Mouse (Mus musculus) heart, embryonic 14.5 days (tissue): Measurements from ENCODE around the gene Rsph14. TPM values are rescaled to one million over a fixed set of nuclear protein-coding genes. Genes with fewer than 3 reads are reported as not detected.
A peak's percentile ranks its signal among the peaks of the same experiment; 100 is the strongest.

Experiments used
- ATAC-seq: fragments of 200-750 bp; cut with Nextera tagmentation; 2 replicates; pipeline ENCODE4 v1.8.0; 2017; ENCODE audit warnings: low read depth, moderate TSS enrichment; ENCODE audit not compliant: insufficient number of reproducible peaks, insufficient read depth, low FRiP score
- H3K27ac ChIP-seq, 2 experiments: fragments of 200-500 bp in 1 of 2; fragments of 300-500 bp in 1 of 2; sonication (generic) in 1 of 2; replicated peaks in 1 of 2; 2 replicates each; pipeline ENCODE4 v1.5.1; 2012 to 2014; ENCODE audit warnings: low read depth in 2 of 2, low read length in 2 of 2, control low read depth in 1 of 2, mild to moderate bottlenecking in 1 of 2, mixed read lengths in 1 of 2; ENCODE audit not compliant: control insufficient read depth in 1 of 2, insufficient read depth in 1 of 2
- H3K27me3 ChIP-seq: fragments of 300-500 bp; sonication (generic); 2 replicates; pipeline ENCODE4 v1.6.1; 2014; ENCODE audit warnings: mild to moderate bottlenecking, low read length, control low read depth; ENCODE audit not compliant: control insufficient read depth, insufficient read depth
- H3K36me3 ChIP-seq: fragments of 300-500 bp; sonication (generic); 2 replicates; pipeline ENCODE4 v1.6.1; 2014; ENCODE audit warnings: mild to moderate bottlenecking, control low read depth, low read length, mixed read lengths; ENCODE audit not compliant: control insufficient read depth, insufficient read depth
- H3K4me1 ChIP-seq, 2 experiments: fragments of 200-500 bp in 1 of 2; fragments of 300-500 bp in 1 of 2; sonication (generic) in 1 of 2; 2 replicates each; pipeline ENCODE4 v1.6.1; 2012 to 2014; ENCODE audit warnings: low read length in 2 of 2, control low read depth in 1 of 2, mixed read lengths in 1 of 2; ENCODE audit not compliant: control insufficient read depth in 2 of 2, insufficient read depth in 2 of 2
- H3K4me2 ChIP-seq: fragments of 300-500 bp; sonication (generic); 2 replicates; pipeline ENCODE4 v1.6.1; 2014; ENCODE audit warnings: mild to moderate bottlenecking, low read length
- H3K4me3 ChIP-seq, 2 experiments: fragments of 200-500 bp in 1 of 2; fragments of 300-500 bp in 1 of 2; sonication (generic) in 1 of 2; 2 replicates each; pipeline ENCODE4 v1.5.1; 2012 to 2014; ENCODE audit warnings: low read length in 2 of 2, mild to moderate bottlenecking in 2 of 2, control low read depth in 1 of 2, low read depth in 1 of 2, moderate library complexity in 1 of 2; ENCODE audit not compliant: control insufficient read depth in 1 of 2, insufficient read depth in 1 of 2
- H3K9ac ChIP-seq: fragments of 300-500 bp; sonication (generic); 2 replicates; pipeline ENCODE4 v1.6.1; 2014; ENCODE audit warnings: mild to moderate bottlenecking, low read length
- H3K9me3 ChIP-seq: fragments of 300-500 bp; sonication (generic); 2 replicates; pipeline ENCODE4 v1.6.1; 2016; ENCODE audit warnings: low read length, control low read depth; ENCODE audit not compliant: control insufficient read depth
- WGBS: fragments of 180-500 bp; shearing (Covaris S2); extraction: QIAGEN DNeasy Blood & Tissue Kit; methylation state at CpG from one replicate; pipeline ENCODE4 v1.1.7; 2014; 5-methylcytosine and 5-hydroxymethylcytosine counted together
- polyA plus RNA-seq: library from polyadenylated mRNA; unstranded; fragments of >200 nt; fragmentation: Nextera tagmentation; extraction: Ambion mirVana; gene quantifications from 2 replicates; pipeline ENCODE4 v1.2.1, GENCODE M21; 2014

Gene Rsph14
- polyA plus RNA-seq, 1 experiment from 2014 or later: not detected

- Histone ChIP-seq H3K27me3 (peaks cover 25% of the 10 kb centered on the region), H3K9ac (no peak overlapping the region), H3K36me3 (0 out of 2 replicates have a peak, but pooled peaks cover under 1% of the 10 kb centered on the region), H3K27ac (no peak overlapping the region), H3K4me3 (0 out of 4 replicates have a peak overlapping the region, but pooled peaks of 1 of the 2 experiments have one; percentile 90), H3K4me2 (peak overlapping the region; percentile 91), H3K4me1 (peaks cover 28 to 43% of the 10 kb centered on the region in 2 experiments), H3K9me3 (no peaks in the 10 kb centered on the region)
- no peak for ATAC-seq
- WGBS: 2% methylated on average over 11 of the region's 11 CpGs
These were observed 27.0 kb upstream of the Rsph14 start for GRCm38 (mm10) chr10:75059396-75059795.

DNA sequence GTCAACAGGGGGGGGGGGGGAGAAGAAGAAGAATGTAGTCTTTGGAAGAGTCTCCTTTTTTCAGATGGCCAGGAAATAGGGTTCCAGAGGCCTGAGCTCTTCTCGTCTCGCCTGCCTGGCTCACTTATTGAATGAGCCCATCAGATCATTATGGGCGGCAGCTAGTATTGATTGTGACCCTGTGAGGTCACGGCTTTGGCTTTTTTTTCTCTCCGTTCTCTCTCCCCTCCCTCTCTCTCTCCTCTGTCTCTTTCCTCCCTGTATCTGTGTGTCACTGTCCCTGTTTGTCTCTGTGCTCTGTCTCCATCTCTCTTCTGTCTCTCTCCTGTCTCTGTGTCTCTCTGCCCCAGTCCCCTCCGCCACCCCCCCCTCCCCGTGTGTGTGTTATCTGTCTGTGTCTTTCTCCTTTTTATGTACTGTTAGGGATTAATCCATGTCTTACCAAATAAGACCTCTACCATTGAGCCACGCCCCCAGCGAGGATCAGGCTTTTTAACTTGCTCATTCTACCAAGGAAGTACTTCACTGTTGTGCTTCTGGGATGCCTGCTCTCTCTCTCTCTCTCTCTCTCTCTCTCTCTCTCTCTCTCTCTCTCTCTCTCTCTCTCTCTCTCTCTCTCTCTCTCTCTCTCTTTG is 26.5 kb upstream of the Rsph14 start:
- WGBS: 53% methylated on average over 9 of the region's 9 CpGs
- H3K4me3 ChIP-seq: no peak overlapping the region
- no peak overlapping the region for H3K4me2 ChIP-seq

GRCm38 (mm10) chr10:75058336-75058735 is 25.9 kb upstream of the Rsph14 start:
- Histone ChIP-seq H3K4me1 (peaks cover 30 to 43% of the 10 kb centered on the region in 2 experiments), H3K4me2 (no peak overlapping the region), H3K4me3 (no peak overlapping the region), H3K36me3 (no peaks in the 10 kb centered on the region), H3K27ac (no peak overlapping the region), H3K27me3 (peaks cover 27% of the 10 kb centered on the region), H3K9me3 (no peaks in the 10 kb centered on the region), H3K9ac (no peak overlapping the region)
- no peak for ATAC-seq
- 68% methylated on average over 8 of the region's 8 CpGs for WGBS

More for the DNA sequence above, 26.5 kb upstream of the Rsph14 start:
- Histone ChIP-seq H3K27ac (no peak overlapping the region), H3K4me1 (peaks cover 32 to 43% of the 10 kb centered on the region in 2 experiments), H3K9ac (no peak overlapping the region), H3K27me3 (peaks cover 25% of the 10 kb centered on the region), H3K36me3 (no peaks in the 10 kb centered on the region), H3K9me3 (no peaks in the 10 kb centered on the region)
- no peak for ATAC-seq

GRCm38 (mm10) chr10:75056255-75056654 is 23.9 kb upstream of the Rsph14 start:
- 22% methylated on average over 4 of the region's 4 CpGs for WGBS
- Histone ChIP-seq H3K9ac (no peak overlapping the region), H3K27me3 (peaks cover 32% of the 10 kb centered on the region), H3K4me3 (no peak overlapping the region), H3K4me2 (no peak overlapping the region), H3K9me3 (no peaks in the 10 kb centered on the region), H3K36me3 (no peaks in the 10 kb centered on the region), H3K4me1 (peaks cover 17 to 26% of the 10 kb centered on the region in 2 experiments), H3K27ac (no peak overlapping the region)
- ATAC-seq: no peak

DNA sequence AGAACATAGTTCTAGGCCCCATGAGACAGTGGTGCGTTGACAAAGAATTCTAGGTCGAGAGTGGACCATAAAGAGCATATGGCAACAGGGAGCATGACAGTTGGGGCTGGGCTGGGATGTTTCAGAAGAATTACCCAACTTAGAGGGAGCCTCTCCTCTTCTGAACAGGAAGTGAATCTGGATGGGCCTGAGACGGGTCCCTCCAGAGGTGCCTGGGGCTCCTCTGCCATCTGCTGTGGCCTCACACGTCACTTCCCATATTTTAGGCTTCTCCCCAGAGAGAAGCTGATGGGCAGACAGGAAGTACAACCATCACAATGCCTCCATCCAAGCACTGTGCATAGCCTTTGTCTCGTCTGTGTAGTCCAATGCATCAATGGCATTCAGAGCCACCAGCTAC is 23.3 kb upstream of the Rsph14 start:
- 73% methylated on average over 5 of the region's 5 CpGs for WGBS
- H3K9me3 ChIP-seq: no peaks in the 10 kb centered on the region
- peaks cover 17 to 23% of the 10 kb centered on the region in 2 experiments for H3K4me1 ChIP-seq
- no peak for ATAC-seq
- peaks cover 31% of the 10 kb centered on the region for H3K27me3 ChIP-seq
- H3K4me3 ChIP-seq: no peak overlapping the region
- H3K4me2 ChIP-seq: no peak overlapping the region
- H3K36me3 ChIP-seq: no peaks in the 10 kb centered on the region
- H3K9ac ChIP-seq: no peak overlapping the region
- no peak overlapping the region for H3K27ac ChIP-seq

DNA sequence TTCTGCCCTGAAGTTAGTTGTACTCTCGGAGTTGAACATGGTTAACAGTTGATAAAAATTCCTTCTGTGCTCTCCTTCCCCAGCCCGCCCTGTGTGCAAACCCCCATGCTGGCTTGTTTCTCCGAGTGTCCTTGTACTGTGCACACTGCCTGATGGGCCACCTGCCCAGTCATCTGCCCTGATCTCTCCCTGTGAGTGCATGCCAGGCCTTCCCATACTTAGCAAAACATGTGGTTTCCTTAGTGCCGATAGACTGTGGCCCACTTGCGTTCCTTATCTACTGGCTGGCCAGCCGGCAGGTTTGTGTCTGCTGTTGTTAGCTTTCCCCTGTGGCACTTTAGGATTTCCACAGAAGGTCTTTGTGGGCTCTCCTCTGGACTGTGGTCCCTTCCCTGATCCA is 21.7 kb upstream of the Rsph14 start:
- H3K9me3 ChIP-seq: no peaks in the 10 kb centered on the region
- peak overlapping the region; percentile 25 to 37; a peak in 3 of 4 replicates for H3K27ac ChIP-seq
- WGBS: 10% methylated on average over 6 of the region's 6 CpGs
- H3K36me3 ChIP-seq: no peaks in the 10 kb centered on the region
- peaks cover 31% of the 10 kb centered on the region for H3K27me3 ChIP-seq
- no peak overlapping the region for H3K4me3 ChIP-seq
- H3K4me2 ChIP-seq: no peak overlapping the region
- H3K4me1 ChIP-seq: peaks cover 9 to 14% of the 10 kb centered on the region in 2 experiments
- peak; percentile 22; the same call in 1 of the 2 replicates for ATAC-seq
- H3K9ac ChIP-seq: no peak overlapping the region

- ATAC-seq: no peak
- Histone ChIP-seq H3K27ac (no peak overlapping the region), H3K27me3 (peaks cover 31% of the 10 kb centered on the region), H3K9me3 (no peaks in the 10 kb centered on the region), H3K4me1 (peaks cover 9 to 14% of the 10 kb centered on the region in 2 experiments), H3K36me3 (no peaks in the 10 kb centered on the region), H3K9ac (no peak overlapping the region), H3K4me2 (no peak overlapping the region), H3K4me3 (no peak overlapping the region)
- 77% methylated on average over 4 of the region's 4 CpGs for WGBS
These were observed 21.3 kb upstream of the Rsph14 start for GRCm38 (mm10) chr10:75053655-75054054.

GRCm38 (mm10) chr10:75052902-75053301 is 20.5 kb upstream of the Rsph14 start:
- H3K9me3 ChIP-seq: no peaks in the 10 kb centered on the region
- no peak overlapping the region for H3K27ac ChIP-seq
- WGBS: 79% methylated on average over 8 of the region's 8 CpGs
- no peaks in the 10 kb centered on the region for H3K36me3 ChIP-seq
- H3K4me3 ChIP-seq: no peak overlapping the region
- H3K4me2 ChIP-seq: no peak overlapping the region
- no peak overlapping the region for H3K9ac ChIP-seq
- no peak for ATAC-seq
- H3K27me3 ChIP-seq: peaks cover 26% of the 10 kb centered on the region
- H3K4me1 ChIP-seq: peaks cover 9 to 14% of the 10 kb centered on the region in 2 experiments
